Comparison of ENCODE assay signal across 30 mouse cellular contexts in the genomic region with DNA sequence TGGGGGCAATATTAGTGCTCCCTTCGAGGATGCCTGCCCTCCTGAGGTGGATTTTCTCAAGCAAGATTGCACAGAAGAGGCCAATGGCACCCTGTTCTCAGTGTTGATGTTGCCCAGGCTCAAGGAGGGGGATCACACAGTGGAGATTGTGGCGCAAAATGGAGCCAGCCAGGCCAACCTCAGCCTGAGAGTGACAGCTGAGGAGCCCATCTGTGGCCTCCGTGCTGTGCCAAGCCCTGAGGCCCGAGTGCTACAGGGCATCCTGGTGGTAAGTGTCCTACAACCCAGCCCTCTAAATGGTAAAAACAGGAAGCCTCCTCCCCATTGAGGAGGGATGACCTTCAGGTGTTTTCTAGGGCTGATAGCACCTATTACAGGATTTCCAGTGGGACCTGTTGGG. TPM values are rescaled to one million over a fixed set of nuclear protein-coding genes. Genes with fewer than 3 reads are reported as not detected.
"Had no signal": no experiment of that assay in that cellular context is flagged by ENCODE, and none has a peak within 500 bp of the region (broad histone marks: within the 10 kb centered on the region; RNA-seq: fewer than 3 reads in every experiment).

No protein-coding gene starts in this region.

- H3K4me3 ChIP-seq: heart, adult 2 months; heart, embryonic 10.5 days; heart, embryonic 12.5 days; hindbrain, embryonic 10.5 days; hindbrain, embryonic 12.5 days; intestine, embryonic 15.5 days; layer of hippocampus, adult 2 months; left cerebral cortex, adult 2 months; limb, embryonic 10.5 days; limb, embryonic 12.5 days; liver, embryonic 13.5 days; liver, embryonic 15.5 days had no signal

- H3K4me1 ChIP-seq: hindbrain, embryonic 10.5 days had no signal

- DNase-seq: gastrocnemius, postnatal 10 days; gastrocnemius, postnatal 25 days; heart, adult 2 months; heart, postnatal 10 days; heart, postnatal 4 days; kidney, adult 18-20 months; kidney, adult 8-10 months; kidney, postnatal 10 days; kidney, postnatal 25 days; kidney, postnatal 4 days; liver; liver, embryonic 13.5 days; liver, postnatal 0 days had no signal

- H3K9ac ChIP-seq: heart, embryonic 12.5 days; hindbrain, embryonic 12.5 days; hindbrain, embryonic 14.5 days; intestine, embryonic 15.5 days; limb, embryonic 12.5 days; liver, embryonic 13.5 days; liver, embryonic 15.5 days; liver, postnatal 0 days had no signal

- H3K27me3 ChIP-seq: heart, embryonic 12.5 days; hindbrain, embryonic 12.5 days; intestine, embryonic 15.5 days; limb, embryonic 12.5 days; liver, embryonic 13.5 days; liver, embryonic 15.5 days had no signal

- H3K4me2 ChIP-seq: heart, embryonic 12.5 days; hindbrain, embryonic 12.5 days; hindbrain, embryonic 14.5 days; intestine, embryonic 15.5 days; limb, embryonic 12.5 days; liver, embryonic 11.5 days; liver, embryonic 13.5 days; liver, embryonic 15.5 days had no signal

- H3K9me3 ChIP-seq: heart, embryonic 10.5 days; heart, embryonic 12.5 days; hindbrain, embryonic 10.5 days; hindbrain, embryonic 12.5 days; intestine, embryonic 15.5 days; limb, embryonic 10.5 days; limb, embryonic 12.5 days; liver, embryonic 13.5 days; liver, embryonic 15.5 days had no signal

- H3K27ac ChIP-seq: heart, adult 2 months; heart, embryonic 10.5 days; hindbrain, embryonic 10.5 days; hindbrain, embryonic 12.5 days; hindbrain, embryonic 14.5 days; intestine, embryonic 15.5 days; layer of hippocampus, adult 2 months; left cerebral cortex, adult 2 months; limb, embryonic 10.5 days; limb, embryonic 12.5 days; liver, embryonic 13.5 days; liver, embryonic 15.5 days had no signal

- ATAC-seq: hindbrain, embryonic 16.5 days; inflammation-experienced regulatory T-cells, adult 6 months; intestine, embryonic 15.5 days; intestine, postnatal 0 days; liver, postnatal 0 days had no signal

RNA-seq across cellular contexts. Expression of a gene that starts 35.8 kb away (rescaled TPM):
- total RNA-seq: granulocyte monocyte progenitor cell, adult 5-6 weeks; heart, postnatal 25 days had no signal
